Mouse (Mus musculus): ENCODE data around the gene Htr2a.

- TF ChIP-seq POLR2A (IDR thresholded peaks at IDR 0.05; ENCODE audit: borderline replicate concordance, control insufficient read depth, low read depth, low read length) (no peak), CTCF (IDR thresholded peaks at IDR 0.05; ENCODE audit: control insufficient read depth, insufficient read depth, low read length) (no peak)
Measured at GRCm38 (mm10) chr14:74731221-74732078, 90.8 kb downstream of the Htr2a start.
